Mouse (Mus musculus) left cerebral cortex, postnatal 4 days (tissue): Measurements from ENCODE around the gene Car6. TPM values are rescaled to one million over a fixed set of nuclear protein-coding genes. Genes with fewer than 3 reads are reported as not detected.

Experiments
- DNase-seq: peaks from one replicate; pipeline ENCODE4 v3.0.0-alpha.2; 2022
- intact Hi-C: fragments of 180-260 bp; cut with DNase I; formaldehyde crosslinking; loops from one replicate; pipeline ENCODE4 v1.15.1; 2025
- total RNA-seq, 2 experiments: library from RNA; stranded (reverse); gene quantifications; 2 replicates each; pipeline ENCODE4 v1.2.3; 2021

Car6 gene
- not detected for total RNA-seq

- DNase-seq, result no peak
- intact Hi-C loops, result no loop called here
Measured at GRCm38 (mm10) chr4:150201232-150201631, at the start of gene Car6. TSS of gene Car6 (minus strand) at chr4:150201332.

DNA sequence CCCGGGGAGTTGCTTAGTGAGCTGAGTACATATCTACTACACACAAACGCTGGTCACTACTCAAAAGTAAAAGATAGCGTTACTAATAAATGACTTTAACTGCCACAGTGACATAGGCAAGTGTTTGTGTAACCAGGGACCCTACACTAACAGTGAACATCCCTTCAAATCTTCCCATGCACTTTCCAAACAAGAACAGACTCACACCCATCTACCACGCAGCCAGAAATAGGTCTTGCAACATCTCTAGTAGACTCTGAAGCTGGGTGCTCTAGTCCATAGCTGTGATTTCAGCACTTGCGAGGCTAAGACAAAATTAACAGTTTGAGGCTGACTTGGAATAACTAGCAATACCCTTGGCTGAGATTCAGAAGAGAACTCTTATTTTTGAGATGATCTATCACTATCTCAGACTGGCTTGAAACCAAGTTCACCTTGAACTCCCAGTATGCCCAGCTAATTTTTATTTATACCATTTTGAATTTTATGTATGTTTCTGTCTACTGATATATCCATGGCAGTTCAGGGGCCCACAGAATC, 48.7 kb upstream of the Car6 start:
- intact Hi-C loops, result no loop called here
- DNase-seq, result no peak

GRCm38 (mm10) chr4:150248917-150249316, 47.8 kb upstream of the Car6 start:
- intact Hi-C loops, result no loop called here
- no peak for DNase-seq

DNA sequence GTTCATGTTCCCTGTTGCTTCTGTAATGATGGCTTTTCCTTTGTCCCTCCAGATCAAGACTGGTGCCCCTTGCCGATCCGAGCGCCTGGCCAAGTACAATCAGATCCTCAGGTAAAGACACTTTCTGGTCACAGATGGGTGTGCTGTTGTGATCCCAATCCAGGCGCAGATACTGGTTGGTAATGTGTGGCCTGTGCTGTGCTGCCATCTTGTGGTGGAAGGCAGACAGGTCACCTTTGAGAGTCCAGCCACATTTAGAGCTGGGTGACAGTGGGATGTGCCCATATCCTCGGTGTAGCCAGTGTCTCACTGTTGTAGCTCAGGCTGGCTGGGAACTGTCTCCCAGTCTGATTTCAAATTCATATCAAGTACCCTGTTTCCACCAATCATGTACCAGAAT, 46.9 kb upstream of the Car6 start:
- intact Hi-C loops, result no loop called here
- peak; percentile 77 for DNase-seq

GRCm38 (mm10) chr4:150245876-150246275, 44.7 kb upstream of the Car6 start:
- no peak for DNase-seq
- intact Hi-C loops, result no loop called here

DNA sequence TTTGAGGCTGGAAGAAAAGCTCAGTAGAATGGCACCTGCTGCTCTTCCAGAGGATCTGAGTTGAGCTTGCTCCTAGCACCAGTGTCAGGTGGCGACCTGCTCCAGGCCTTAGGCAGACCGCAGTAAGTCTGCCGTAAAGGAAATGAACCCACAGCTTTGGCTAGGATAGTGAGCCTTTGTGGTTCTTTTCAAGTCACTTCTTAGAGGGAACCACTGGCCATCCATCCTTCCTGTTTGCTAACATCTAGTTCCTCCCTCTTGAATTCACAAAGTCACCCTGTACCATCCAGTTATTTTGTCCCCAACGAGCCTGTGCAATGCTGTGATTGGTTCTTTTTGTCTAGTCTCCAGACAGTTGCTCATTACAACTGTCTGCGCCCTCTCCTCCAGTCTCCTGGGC, 41.6 kb upstream of the Car6 start:
- intact Hi-C loops, result no loop called here
- no peak for DNase-seq

DNA sequence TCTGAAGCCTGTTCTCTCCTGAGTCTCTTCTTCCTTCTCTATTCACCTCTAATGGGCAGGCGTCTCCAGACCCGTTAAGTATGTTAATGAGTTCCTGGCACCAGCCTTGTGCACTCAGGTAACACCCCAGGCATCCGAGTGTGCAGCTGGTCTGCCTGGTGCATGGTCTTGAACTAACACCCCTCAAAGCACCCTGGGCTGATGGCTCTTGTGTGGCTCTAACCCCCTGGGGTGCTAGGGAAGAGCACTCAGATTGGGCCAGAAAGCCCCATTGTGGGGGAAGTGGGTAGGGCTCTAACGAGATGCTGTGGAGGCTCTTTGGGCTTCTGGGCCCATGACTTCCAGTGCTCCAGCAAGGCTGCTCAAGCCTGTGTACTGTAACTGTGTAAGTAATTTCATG, 40.6 kb upstream of the Car6 start:
- intact Hi-C loops, result no loop called here
- no peak for DNase-seq

DNA sequence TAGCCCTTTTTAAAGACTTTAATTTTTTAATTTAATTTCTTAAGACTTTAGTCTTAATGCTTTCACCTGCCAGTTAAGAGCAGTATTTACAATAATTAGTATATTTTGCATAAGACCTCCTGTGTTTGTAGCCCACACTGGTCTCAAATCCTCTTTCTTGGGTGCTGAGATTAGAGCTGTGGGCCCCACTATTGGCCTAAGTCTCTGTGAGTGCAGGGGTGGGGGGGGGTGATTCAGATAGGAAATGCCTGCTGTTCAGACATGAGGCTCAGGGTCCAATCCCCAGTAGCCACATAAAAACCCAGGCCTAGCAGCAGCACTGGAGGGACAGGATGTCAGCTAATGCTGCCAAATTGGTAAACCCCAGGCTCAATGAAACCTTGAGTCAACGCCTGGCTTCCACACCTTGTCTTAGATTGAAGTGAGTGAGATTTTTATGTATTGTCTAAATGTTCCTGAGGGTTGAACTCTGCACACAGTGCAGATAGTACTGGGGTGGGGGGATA, 39.3 kb upstream of the Car6 start:
- DNase-seq, result no peak
- intact Hi-C loops, result no loop called here

- DNase-seq, result peak; percentile 66
- intact Hi-C loops, result no loop called here
Measured at GRCm38 (mm10) chr4:150239951-150240368, 38.8 kb upstream of the Car6 start.

GRCm38 (mm10) chr4:150239503-150239902, 38.4 kb upstream of the Car6 start:
- no peak for DNase-seq
- intact Hi-C loops, result no loop called here

DNA sequence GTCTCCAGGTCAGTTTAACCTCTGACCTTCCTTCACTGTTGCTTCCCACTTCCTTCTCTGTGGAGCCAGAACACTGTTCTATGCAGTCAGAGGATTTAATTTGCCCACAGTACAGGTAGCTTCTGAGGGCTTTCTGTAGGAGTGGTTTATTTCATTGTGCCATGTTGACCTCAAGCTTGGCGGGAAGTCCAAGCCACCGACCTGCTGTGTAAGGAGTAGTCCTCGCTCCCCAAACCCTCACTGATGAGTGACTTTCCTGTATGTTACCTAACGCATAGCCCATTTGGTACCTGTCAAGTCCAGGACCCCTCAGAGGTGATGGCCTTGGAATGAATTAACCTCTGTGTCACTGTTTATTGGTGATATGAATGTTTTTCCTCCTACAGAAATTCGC, 38.0 kb upstream of the Car6 start:
- intact Hi-C loops, result no loop called here
- no peak for DNase-seq

GRCm38 (mm10) chr4:150238433-150239086, 37.4 kb upstream of the Car6 start:
- intact Hi-C loops, result no loop called here
- no peak for DNase-seq

DNA sequence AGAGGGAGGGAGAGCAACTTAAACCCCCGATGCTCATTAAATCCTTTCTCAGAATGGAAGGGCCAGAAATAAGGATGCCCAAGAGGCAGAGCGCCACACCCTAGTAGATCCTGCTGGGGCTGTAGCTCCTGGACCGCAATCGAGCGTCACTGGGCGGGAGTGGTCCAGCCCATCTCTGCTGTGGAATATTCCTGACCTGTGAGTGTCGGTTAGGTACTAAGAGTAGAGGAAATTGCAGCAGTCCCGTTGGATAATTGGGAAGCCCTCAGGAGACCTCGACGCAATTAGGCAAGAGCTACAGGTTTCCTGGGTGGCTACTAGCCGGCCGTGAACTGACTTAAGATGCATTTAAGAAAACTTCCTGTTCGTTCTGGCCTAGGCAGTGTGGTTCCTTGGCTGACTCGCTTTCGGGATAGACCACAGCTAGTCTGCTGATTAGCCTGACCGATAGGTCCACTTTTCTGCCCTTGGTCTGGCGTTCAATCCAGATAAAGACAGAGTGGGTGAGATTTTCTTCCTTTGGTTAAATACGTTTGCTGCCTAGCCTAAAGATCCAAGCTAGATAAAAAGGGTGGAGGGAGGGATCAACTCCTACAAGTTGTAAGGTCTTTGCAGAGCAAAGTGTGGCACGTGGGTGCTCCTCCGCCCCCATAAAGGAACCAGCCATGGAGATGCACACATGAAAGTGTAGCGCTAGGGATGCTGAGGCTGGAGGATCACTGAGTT, 36.7 kb upstream of the Car6 start:
- no peak for DNase-seq
- intact Hi-C loops, result no loop called here

DNA sequence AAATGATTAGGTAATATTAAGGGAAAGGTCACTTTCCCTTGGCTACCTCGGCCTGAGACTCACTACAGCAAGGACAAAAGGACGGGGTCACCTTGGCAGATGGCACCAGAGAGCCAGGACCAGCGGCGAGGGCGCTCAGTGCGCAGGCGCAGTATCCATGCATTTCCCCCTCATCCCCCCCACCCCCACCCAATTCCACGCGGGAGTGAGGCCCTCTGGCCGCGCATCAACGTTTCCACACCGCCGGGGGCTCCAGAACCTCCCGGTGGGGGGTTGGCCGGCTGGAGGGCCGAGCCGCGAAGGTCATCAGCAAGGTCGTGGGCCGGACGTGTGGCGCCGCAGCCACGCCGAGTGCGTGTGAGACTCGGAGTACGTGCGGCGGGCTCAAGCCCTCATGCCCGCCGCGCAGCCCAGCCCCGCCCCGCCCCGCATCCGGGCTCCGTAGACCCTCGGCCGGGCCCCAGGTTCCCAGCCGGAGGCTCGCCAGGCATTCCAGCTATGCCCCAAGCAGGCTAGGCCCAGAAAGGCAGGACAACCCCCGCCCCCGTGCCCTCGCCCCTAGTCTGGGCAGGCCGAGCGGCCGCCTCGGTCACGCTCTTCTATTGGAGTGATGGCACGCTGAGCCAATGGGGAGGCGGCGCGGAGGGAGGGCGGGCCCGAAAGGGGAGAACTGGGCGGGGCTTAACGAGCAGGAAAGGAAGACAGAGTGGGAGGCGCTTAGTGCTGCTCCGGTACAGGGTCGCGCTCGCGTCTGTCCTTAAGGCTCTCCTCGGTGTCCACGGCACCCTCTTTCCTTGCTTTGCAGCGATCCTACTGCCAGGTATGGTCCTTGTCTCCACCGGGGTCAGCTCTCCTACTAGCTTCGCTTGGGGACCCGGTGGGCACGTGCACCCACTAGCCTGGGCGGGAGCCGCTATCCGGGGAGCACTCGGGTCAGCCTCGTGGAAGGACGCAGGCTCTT, 35.7 kb upstream of the Car6 start, which contains the start of gene Eno1:
Gene Eno1 (plus strand): TSS at position 201 of the 961 bp plus-strand sequence.
- peak; percentile 99 for DNase-seq

DNA sequence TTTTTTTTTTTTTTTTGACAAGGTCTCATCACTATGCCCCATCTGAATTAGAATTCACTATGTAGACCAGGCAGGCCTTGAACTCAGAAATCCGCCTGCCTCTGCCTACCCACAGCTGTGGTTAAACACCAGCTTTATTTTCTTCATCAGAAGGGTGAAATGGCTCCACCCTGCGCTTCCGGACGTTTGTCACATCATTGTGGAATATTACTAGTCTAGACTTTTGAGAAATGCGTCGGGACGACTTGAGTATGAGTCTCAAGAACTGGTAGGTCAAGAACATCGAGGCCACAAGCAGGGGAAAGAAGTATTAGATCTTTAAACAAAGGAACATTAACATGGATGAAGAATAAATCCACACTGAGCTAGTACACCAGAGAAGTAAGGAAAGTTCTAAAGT, 34.9 kb upstream of the Car6 start:
- DNase-seq, result no peak
- intact Hi-C loops, result no loop called here

More for the DNA sequence above, 35.7 kb upstream of the Car6 start, which contains the start of gene Eno1:
- intact Hi-C loops, result no loop called here

DNA sequence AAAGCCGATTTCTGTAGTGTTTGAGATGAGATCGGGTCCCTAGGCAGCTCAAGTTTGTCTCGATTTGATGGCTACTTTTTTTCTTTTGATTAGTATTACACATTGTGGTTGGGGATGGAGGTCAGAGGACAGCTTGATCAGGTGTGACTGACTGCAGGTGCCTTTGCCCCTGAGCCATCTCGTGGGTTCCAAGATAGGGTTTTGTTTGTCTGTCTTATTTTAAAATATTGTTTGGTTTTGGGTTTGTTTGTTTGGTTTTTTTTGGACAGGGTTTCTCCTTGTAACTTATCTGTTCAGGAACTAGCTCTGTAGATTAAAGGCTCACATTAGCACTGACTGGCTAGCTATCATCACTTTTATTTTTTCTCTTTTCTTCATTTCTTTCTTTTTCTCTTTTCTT, 34.5 kb upstream of the Car6 start:
- intact Hi-C loops, result no loop called here
- no peak for DNase-seq

DNA sequence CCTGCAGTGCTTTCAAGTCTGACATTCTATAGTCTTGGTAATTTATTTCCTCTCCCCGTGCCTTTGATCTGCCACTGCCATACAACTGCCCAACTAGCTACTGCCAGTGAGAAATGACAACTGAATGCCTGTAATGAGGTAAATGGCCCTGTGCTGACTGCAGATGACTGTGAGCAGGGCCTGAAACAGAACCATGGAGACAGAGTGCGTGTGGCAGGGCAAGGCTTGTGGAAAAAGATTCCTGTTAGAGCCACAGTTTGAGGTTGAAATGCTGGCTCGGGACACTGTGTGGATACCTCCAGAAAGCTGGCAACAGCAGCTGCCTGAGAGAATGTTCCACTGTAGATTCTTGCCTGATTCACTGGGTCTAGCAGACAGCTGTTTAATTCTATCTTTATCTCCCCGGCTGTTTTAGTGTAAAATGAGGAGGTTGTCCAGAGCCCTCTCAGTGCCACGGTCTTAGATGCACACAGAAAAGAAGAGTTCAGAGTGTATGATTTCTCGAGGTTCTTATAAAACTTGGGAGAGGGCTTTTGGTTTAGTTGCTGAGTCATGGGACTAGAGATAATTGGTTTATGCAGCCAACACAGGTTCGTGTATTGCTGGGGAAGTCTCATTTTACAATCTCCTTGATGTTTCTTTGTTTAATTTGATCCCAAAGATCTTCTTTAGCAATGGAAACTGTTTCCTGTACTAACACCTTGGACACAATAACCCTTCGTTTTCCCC, 33.6 kb upstream of the Car6 start:
- no peak for DNase-seq
- intact Hi-C loops, result no loop called here

DNA sequence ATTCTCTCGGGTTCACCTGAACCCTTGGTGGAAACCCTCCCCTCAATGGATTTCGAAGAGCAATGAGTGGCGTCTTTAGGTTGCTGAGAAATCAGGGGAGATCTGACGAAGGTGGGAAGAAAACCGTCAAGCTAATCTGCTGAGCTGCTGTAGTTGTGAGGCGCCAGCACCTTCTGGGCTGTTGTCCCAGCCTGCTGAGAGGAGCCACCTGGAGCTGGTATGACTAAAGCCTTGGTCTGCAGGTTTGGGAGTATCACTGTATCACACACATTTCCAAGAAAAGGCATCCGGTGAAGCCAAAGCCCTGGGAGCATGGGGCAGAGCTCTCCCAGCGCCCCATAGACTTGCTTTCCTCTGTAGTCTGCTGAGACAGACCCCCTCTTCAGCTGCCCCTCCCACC, 30.7 kb upstream of the Car6 start:
- intact Hi-C loops, result no loop called here
- DNase-seq, result no peak

GRCm38 (mm10) chr4:150230460-150231407, 29.6 kb upstream of the Car6 start:
- DNase-seq, result no peak
- intact Hi-C loops, result no loop called here
